Mouse (Mus musculus): ENCODE results near the gene Pcsk6.

DNA sequence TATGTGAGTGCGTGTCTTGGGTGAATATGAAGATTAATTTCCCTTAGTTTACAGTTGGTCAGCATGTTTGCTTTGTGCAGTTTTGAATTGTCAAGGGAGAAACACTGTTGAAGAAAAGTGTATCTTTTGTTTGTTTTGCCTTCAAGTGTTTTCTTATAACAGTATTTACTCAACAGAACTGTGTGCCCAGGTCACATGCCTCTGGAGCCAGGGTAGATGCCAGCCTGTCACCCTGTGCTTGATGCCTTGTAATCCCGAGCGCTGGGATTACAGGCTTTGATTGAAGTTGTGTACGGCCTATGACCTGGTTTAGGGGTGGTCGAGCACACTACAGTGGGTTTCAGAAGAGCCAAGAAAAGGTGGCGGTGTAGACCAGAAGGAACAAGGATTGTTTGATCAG, 222.2 kb downstream of the Pcsk6 start:
- TF ChIP-seq CTCF (IDR thresholded peaks at IDR 0.05; ENCODE audit: low read depth, low read length) (no peak), EP300 (IDR thresholded peaks at IDR 0.05; ENCODE audit: insufficient read depth, low read depth, low read length) (no peak), POLR2A (IDR thresholded peaks at IDR 0.05; ENCODE audit: insufficient read depth, low read length) (no peak)

Measured in ES-Bruce4 (cell line).